Mouse (Mus musculus) gastrocnemius, postnatal 4 days (tissue): ENCODE results near the gene Nomo1. TPM values are rescaled to one million over a fixed set of nuclear protein-coding genes. Genes with fewer than 3 reads are reported as not detected.

Experiments used
- DNase-seq, 2 experiments: peaks; one replicate each; pipeline ENCODE4 v3.0.0; 2021 to 2022; ENCODE audit warnings: low spot score in 2 of 2, mixed read lengths in 2 of 2
- total RNA-seq, 2 experiments: library from RNA; stranded (reverse); gene quantifications; 2 replicates each; pipeline ENCODE4 v1.2.3; 2021

The Nomo1 gene
- total RNA-seq, 2 experiments from 2014 or later = 44.1 to 47.6 TPM

GRCm38 (mm10) chr7:46099682-46100081 is 66.2 kb downstream of the Nomo1 start:
- no peak for DNase-seq

- peak; percentile 49 to 76 for DNase-seq
Measured at GRCm38 (mm10) chr7:46100563-46100962, 67.1 kb downstream of the Nomo1 start, which contains the start of gene Kcnj11. TSS of gene Kcnj11 (minus strand) at chr7:46100764.

GRCm38 (mm10) chr7:46103075-46103591 is 69.6 kb downstream of the Nomo1 start:
- DNase-seq = no peak

GRCm38 (mm10) chr7:46103771-46104170 is 70.3 kb downstream of the Nomo1 start:
- DNase-seq = no peak

GRCm38 (mm10) chr7:46104256-46104915 is 70.9 kb downstream of the Nomo1 start:
- DNase-seq = no peak

GRCm38 (mm10) chr7:46105484-46105883 is 72.0 kb downstream of the Nomo1 start:
- no peak for DNase-seq

GRCm38 (mm10) chr7:46110079-46110478 is 76.6 kb downstream of the Nomo1 start:
- DNase-seq = no peak

- no peak for DNase-seq
Measured at GRCm38 (mm10) chr7:46111212-46111817, 77.8 kb downstream of the Nomo1 start.

- DNase-seq = no peak
Measured at GRCm38 (mm10) chr7:46111938-46112337, 78.4 kb downstream of the Nomo1 start.

GRCm38 (mm10) chr7:46113435-46113834 is 79.9 kb downstream of the Nomo1 start:
- no peak for DNase-seq

GRCm38 (mm10) chr7:46116118-46116581 is 82.7 kb downstream of the Nomo1 start:
- DNase-seq = no peak

- DNase-seq = no peak
Measured at GRCm38 (mm10) chr7:46117035-46117434, 83.5 kb downstream of the Nomo1 start.

GRCm38 (mm10) chr7:46122964-46123363 is 89.5 kb downstream of the Nomo1 start:
- no peak for DNase-seq

- no peak for DNase-seq
Measured at GRCm38 (mm10) chr7:46124460-46124859, 91.0 kb downstream of the Nomo1 start.

- no peak for DNase-seq
Measured at GRCm38 (mm10) chr7:46125340-46125739, 91.8 kb downstream of the Nomo1 start.

GRCm38 (mm10) chr7:46128196-46128595 is 94.7 kb downstream of the Nomo1 start:
- DNase-seq = no peak

GRCm38 (mm10) chr7:46129463-46130179 is 96.1 kb downstream of the Nomo1 start:
- no peak for DNase-seq

GRCm38 (mm10) chr7:46130723-46131122 is 97.2 kb downstream of the Nomo1 start:
- no peak for DNase-seq

- no peak for DNase-seq
Measured at GRCm38 (mm10) chr7:46131266-46131665, 97.8 kb downstream of the Nomo1 start.

- DNase-seq = no peak
Measured at GRCm38 (mm10) chr7:46131806-46132205, 98.3 kb downstream of the Nomo1 start.

GRCm38 (mm10) chr7:46132229-46132628 is 98.7 kb downstream of the Nomo1 start:
- no peak for DNase-seq
